13 mouse cellular contexts compared by ENCODE assay signal in the genomic region with DNA sequence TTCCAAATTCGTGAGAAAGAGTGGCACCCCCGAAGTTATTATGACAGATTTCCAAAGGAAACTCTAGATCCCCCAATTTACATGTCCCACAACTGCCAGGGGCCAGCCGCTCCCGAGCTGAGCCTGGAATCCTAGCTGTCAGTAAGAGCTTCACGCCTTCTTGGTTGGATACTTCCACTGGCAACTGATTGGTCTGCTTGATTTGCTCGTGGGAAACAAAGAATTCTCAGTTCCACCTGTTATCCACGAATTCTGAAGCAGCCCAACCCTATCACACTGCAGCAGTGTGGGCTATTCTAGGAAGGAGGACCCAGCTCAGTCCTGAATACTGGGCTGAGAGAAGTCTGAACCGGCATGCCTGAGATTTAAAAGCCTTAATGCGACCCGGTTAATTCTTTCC. TPM values are rescaled to one million over a fixed set of nuclear protein-coding genes. Genes with fewer than 3 reads are reported as not detected.
DNase-seq lines count a peak whose midpoint lies in the region; ATAC-seq lines count a peak whose summit lies in the region.
"Had no signal": no experiment of that assay in that cellular context is flagged by ENCODE, and none has a peak within 500 bp of the region (broad histone marks: within the 10 kb centered on the region; RNA-seq: fewer than 3 reads in every experiment).

No protein-coding gene starts in this region.

- intact Hi-C loops in heart, postnatal 36 days (cut with DNase I) = no loop called here

- H3K9ac ChIP-seq in forebrain, embryonic 12.5 days = peak overlapping the region; percentile 89
- peak overlapping the region; percentile 95; the same call in 1 of the 2 replicates for H3K9ac ChIP-seq in midbrain, embryonic 12.5 days (replicated peaks)

- peak overlapping the region; percentile 91 for H3K4me3 ChIP-seq in heart, embryonic 10.5 days
- H3K4me3 ChIP-seq in forebrain, embryonic 12.5 days (replicated peaks) = peak overlapping the region; percentile 92
- peak overlapping the region; percentile 87 for H3K4me3 ChIP-seq in midbrain, embryonic 12.5 days
- H3K4me3 ChIP-seq: erythroblast, embryonic 14.5 days had no signal

- no peak for ATAC-seq in forebrain, embryonic 12.5 days (ENCODE audit: low FRiP score)
- no peak for ATAC-seq in midbrain, embryonic 12.5 days (ENCODE audit: low FRiP score, low read depth)

- H3K36me3 ChIP-seq in heart, embryonic 10.5 days = no peaks in the 10 kb centered on the region
- H3K36me3 ChIP-seq in forebrain, embryonic 12.5 days (replicated peaks) = peaks cover 6% of the 10 kb centered on the region; the same call in 1 of the 2 replicates
- peaks cover 3% of the 10 kb centered on the region; the same call in 1 of the 2 replicates for H3K36me3 ChIP-seq in midbrain, embryonic 12.5 days

- 29% methylated on average over 10 of the region's 10 CpGs for WGBS in heart, embryonic 10.5 days
- 29% methylated on average over 10 of the region's 10 CpGs for WGBS in forebrain, embryonic 12.5 days
- WGBS in midbrain, embryonic 12.5 days = 23% methylated on average over 10 of the region's 10 CpGs

- H3K4me2 ChIP-seq in forebrain, embryonic 12.5 days = peak overlapping the region; percentile 82
- peak overlapping the region; percentile 82 for H3K4me2 ChIP-seq in midbrain, embryonic 12.5 days (replicated peaks)
- H3K4me2 ChIP-seq: liver, embryonic 11.5 days had no signal

- H3K27ac ChIP-seq in heart, embryonic 10.5 days = 0 out of 2 replicates have a peak overlapping the region, but pooled peaks have one; percentile 95
- peak overlapping the region; percentile 96; the same call in 1 of the 2 replicates for H3K27ac ChIP-seq in forebrain, embryonic 12.5 days
- H3K27ac ChIP-seq in midbrain, embryonic 12.5 days (replicated peaks) = peak overlapping the region; percentile 56

- peaks cover 44% of the 10 kb centered on the region for H3K4me1 ChIP-seq in heart, embryonic 10.5 days
- H3K4me1 ChIP-seq in forebrain, embryonic 12.5 days = peaks cover 55% of the 10 kb centered on the region
- peaks cover 33% of the 10 kb centered on the region for H3K4me1 ChIP-seq in midbrain, embryonic 12.5 days

- no peaks in the 10 kb centered on the region for H3K9me3 ChIP-seq in heart, embryonic 10.5 days
- H3K9me3 ChIP-seq in forebrain, embryonic 12.5 days = no peaks in the 10 kb centered on the region
- H3K9me3 ChIP-seq in midbrain, embryonic 12.5 days = no peaks in the 10 kb centered on the region

- peaks cover 41% of the 10 kb centered on the region for H3K27me3 ChIP-seq in heart, embryonic 10.5 days (ENCODE audit: insufficient read depth, poor library complexity, severe bottlenecking)
- no peaks in the 10 kb centered on the region for H3K27me3 ChIP-seq in forebrain, embryonic 12.5 days
- peaks cover 6% of the 10 kb centered on the region; the same call in 1 of the 2 replicates for H3K27me3 ChIP-seq in midbrain, embryonic 12.5 days

- DNase-seq in heart, embryonic 10.5 days (ENCODE audit: low spot score) = no peak
- DNase-seq in heart, postnatal 36 days = no peak
- DNase-seq in Muller cell, postnatal 12 days (ENCODE audit: inconsistent ontology term) = peak; percentile 5
- no peak for DNase-seq in testis, postnatal 10 days (ENCODE audit: low spot score)
- no peak for DNase-seq in spleen, adult 12 weeks (ENCODE audit: low spot score)
- no peak for DNase-seq in layer of hippocampus, postnatal 36 days

RNA-seq across cellular contexts. Expression of gene Gm13090, which starts 17.1 kb away (rescaled TPM):
- polyA plus RNA-seq in heart, embryonic 10.5 days (2016; fragmentation: Nextera tagmentation; extraction: Ambion mirVana) = not detected in 2 replicates
- not detected for total RNA-seq in heart, postnatal 36 days (2021)
- 0.54 TPM in 1 of 2 replicates, not detected in the other for polyA plus RNA-seq in forebrain, embryonic 12.5 days (2016; fragmentation: Nextera tagmentation; extraction: Ambion mirVana)
- 0.43 TPM in 1 of 2 replicates, not detected in the other for polyA plus RNA-seq in midbrain, embryonic 12.5 days (2016; fragmentation: Nextera tagmentation; extraction: Ambion mirVana)
- total RNA-seq in layer of hippocampus, postnatal 36 days (2021) = not detected
- total RNA-seq: layer of hippocampus, adult 8-10 months; megakaryocyte, adult 5-6 weeks had no signal
- polyA plus RNA-seq: erythroblast, embryonic 14.5 days; liver, embryonic 11.5 days; stomach, embryonic 16.5 days had no signal

RNA-seq across cellular contexts. Expression of gene Vamp3, which starts 48.7 kb away (rescaled TPM):
- 105 and 113 TPM in 2 replicates for polyA plus RNA-seq in heart, embryonic 10.5 days (2016; fragmentation: Nextera tagmentation; extraction: Ambion mirVana)
- total RNA-seq in heart, postnatal 36 days (2021) = 10 to 100 TPM; 69.5 to 71.8 TPM
- 77.4 and 77.5 TPM in 2 replicates for polyA plus RNA-seq in forebrain, embryonic 12.5 days (2016; fragmentation: Nextera tagmentation; extraction: Ambion mirVana)
- polyA plus RNA-seq in midbrain, embryonic 12.5 days (2016; fragmentation: Nextera tagmentation; extraction: Ambion mirVana) = 79.3 and 88.8 TPM in 2 replicates
- total RNA-seq in layer of hippocampus, postnatal 36 days (2021) = 10 to 100 TPM; 33.6 to 34.5 TPM
